Mouse (Mus musculus): ENCODE data around the gene Exo1. TPM values are rescaled to one million over a fixed set of nuclear protein-coding genes. Genes with fewer than 3 reads are reported as not detected.

Exo1 gene
- polyA plus RNA-seq, 1 experiment from 2014 or later: 97.5 TPM

- Histone ChIP-seq H3K4me3 (ENCODE audit: low read depth, low read length) (no peak overlapping the region), H3K4me1 (ENCODE audit: insufficient read depth) (no peaks in the 10 kb centered on the region), H3K9ac (no peak overlapping the region), H3K27me3 (ENCODE audit: insufficient read depth, low read length) (no peaks in the 10 kb centered on the region), H3K36me3 (ENCODE audit: insufficient read depth) (peaks cover 75% of the 10 kb centered on the region), H3K9me3 (ENCODE audit: low read depth, low read length) (no peaks in the 10 kb centered on the region), H3K4me2 (no peak overlapping the region), H3K27ac (ENCODE audit: low read depth) (no peak overlapping the region)
- 82% methylated on average over 6 of the region's 6 CpGs for WGBS
- ATAC-seq (ENCODE audit: insufficient read depth): no peak
- DNase-seq: no peak
- no peak for TF ChIP-seq CTCF (IDR thresholded peaks at IDR 0.05; ENCODE audit: low read depth)
Measured at GRCm38 (mm10) chr1:175893263-175893662, 12.9 kb downstream of the Exo1 start.

GRCm38 (mm10) chr1:175893726-175894125, 13.3 kb downstream of the Exo1 start:
- peak; percentile 36 for DNase-seq
- Histone ChIP-seq H3K9me3 (ENCODE audit: low read depth, low read length) (no peaks in the 10 kb centered on the region), H3K27me3 (ENCODE audit: insufficient read depth, low read length) (no peaks in the 10 kb centered on the region)

GRCm38 (mm10) chr1:175911207-175911606, 30.8 kb downstream of the Exo1 start:
- no peak overlapping the region for H3K4me3 ChIP-seq (ENCODE audit: low read depth, low read length)
- no peak overlapping the region for H3K27ac ChIP-seq (ENCODE audit: low read depth)
- no peak overlapping the region for H3K4me2 ChIP-seq
- no peaks in the 10 kb centered on the region for H3K27me3 ChIP-seq (ENCODE audit: insufficient read depth, low read length)
- H3K9ac ChIP-seq: no peak overlapping the region
- no peaks in the 10 kb centered on the region for H3K4me1 ChIP-seq (ENCODE audit: insufficient read depth)
- H3K9me3 ChIP-seq (ENCODE audit: low read depth, low read length): no peaks in the 10 kb centered on the region
- DNase-seq (no peak), ATAC-seq (ENCODE audit: insufficient read depth) (no peak)
- WGBS: 80% methylated on average over 2 of the region's 2 CpGs
- no peak for TF ChIP-seq CTCF (IDR thresholded peaks at IDR 0.05; ENCODE audit: low read depth)
- H3K36me3 ChIP-seq (ENCODE audit: insufficient read depth): peaks cover 40% of the 10 kb centered on the region

More at GRCm38 (mm10) chr1:175893726-175894125, 13.3 kb downstream of the Exo1 start:
- TF ChIP-seq CTCF (IDR thresholded peaks at IDR 0.05; ENCODE audit: low read depth): no peak
- Histone ChIP-seq H3K27ac (ENCODE audit: low read depth) (no peak overlapping the region), H3K4me1 (ENCODE audit: insufficient read depth) (no peaks in the 10 kb centered on the region), H3K9ac (no peak overlapping the region), H3K4me2 (no peak overlapping the region), H3K36me3 (ENCODE audit: insufficient read depth) (peaks cover 73% of the 10 kb centered on the region), H3K4me3 (ENCODE audit: low read depth, low read length) (no peak overlapping the region)
- WGBS: 70% methylated on average over 12 of the region's 12 CpGs
- ATAC-seq (ENCODE audit: insufficient read depth): peak; percentile 47; the same call in 1 of the 2 replicates

GRCm38 (mm10) chr1:175912038-175912437, 31.7 kb downstream of the Exo1 start:
- no peak overlapping the region for H3K9ac ChIP-seq
- H3K36me3 ChIP-seq (ENCODE audit: insufficient read depth): peaks cover 33% of the 10 kb centered on the region
- H3K9me3 ChIP-seq (ENCODE audit: low read depth, low read length): no peaks in the 10 kb centered on the region
- H3K27me3 ChIP-seq (ENCODE audit: insufficient read depth, low read length): no peaks in the 10 kb centered on the region
- WGBS: 82% methylated on average over 3 of the region's 3 CpGs
- H3K27ac ChIP-seq (ENCODE audit: low read depth): no peak overlapping the region
- no peak for TF ChIP-seq CTCF (IDR thresholded peaks at IDR 0.05; ENCODE audit: low read depth)
- ATAC-seq (ENCODE audit: insufficient read depth): 0 out of 2 replicates have a peak, but pooled peaks have one; percentile 13
- H3K4me2 ChIP-seq: no peak overlapping the region
- DNase-seq: no peak
- H3K4me3 ChIP-seq (ENCODE audit: low read depth, low read length): no peak overlapping the region
- no peaks in the 10 kb centered on the region for H3K4me1 ChIP-seq (ENCODE audit: insufficient read depth)

- Histone ChIP-seq H3K27me3 (ENCODE audit: insufficient read depth, low read length) (no peaks in the 10 kb centered on the region), H3K27ac (ENCODE audit: low read depth) (no peak overlapping the region), H3K4me1 (ENCODE audit: insufficient read depth) (no peaks in the 10 kb centered on the region), H3K9ac (no peak overlapping the region), H3K4me3 (ENCODE audit: low read depth, low read length) (no peak overlapping the region), H3K36me3 (ENCODE audit: insufficient read depth) (peaks cover 17% of the 10 kb centered on the region), H3K4me2 (no peak overlapping the region), H3K9me3 (ENCODE audit: low read depth, low read length) (no peaks in the 10 kb centered on the region)
- ATAC-seq (ENCODE audit: insufficient read depth) (no peak), DNase-seq (no peak)
- 62% methylated on average over 5 of the region's 5 CpGs for WGBS
- no peak for TF ChIP-seq CTCF (IDR thresholded peaks at IDR 0.05; ENCODE audit: low read depth)
Measured at GRCm38 (mm10) chr1:175913728-175914303, 33.4 kb downstream of the Exo1 start.

- Histone ChIP-seq H3K4me3 (ENCODE audit: low read depth, low read length) (no peak within 1 kb of the TSS), H3K36me3 (ENCODE audit: insufficient read depth) (no peaks in the 10 kb centered on the region), H3K4me1 (ENCODE audit: insufficient read depth) (no peaks in the 10 kb centered on the region), H3K27ac (ENCODE audit: low read depth) (no peak within 1 kb of the TSS), H3K9me3 (ENCODE audit: low read depth, low read length) (no peaks in the 10 kb centered on the region), H3K9ac (no peak within 1 kb of the TSS), H3K4me2 (no peak within 1 kb of the TSS), H3K27me3 (ENCODE audit: insufficient read depth, low read length) (no peaks in the 10 kb centered on the region)
- TF ChIP-seq CTCF (IDR thresholded peaks at IDR 0.05; ENCODE audit: low read depth): no peak
- ATAC-seq (ENCODE audit: insufficient read depth) (no peak), DNase-seq (no peak)
- 87% methylated on average over 9 of the region's 9 CpGs for WGBS
Measured at GRCm38 (mm10) chr1:175920029-175920428, 39.6 kb downstream of the Exo1 start, which contains the start of gene Gm38100. Gene Gm38100 (plus strand): TSS chr1:175920329.

GRCm38 (mm10) chr1:175921091-175921490, 40.7 kb downstream of the Exo1 start:
- WGBS: 82% methylated on average over 8 of the region's 8 CpGs
- H3K4me2 ChIP-seq: no peak overlapping the region
- H3K27ac ChIP-seq (ENCODE audit: low read depth): no peak overlapping the region
- no peak overlapping the region for H3K9ac ChIP-seq
- no peaks in the 10 kb centered on the region for H3K4me1 ChIP-seq (ENCODE audit: insufficient read depth)
- no peak for DNase-seq
- no peak overlapping the region for H3K4me3 ChIP-seq (ENCODE audit: low read depth, low read length)
- H3K27me3 ChIP-seq (ENCODE audit: insufficient read depth, low read length): no peaks in the 10 kb centered on the region
- no peaks in the 10 kb centered on the region for H3K36me3 ChIP-seq (ENCODE audit: insufficient read depth)
- H3K9me3 ChIP-seq (ENCODE audit: low read depth, low read length): no peaks in the 10 kb centered on the region
- TF ChIP-seq CTCF (IDR thresholded peaks at IDR 0.05; ENCODE audit: low read depth): no peak
- ATAC-seq (ENCODE audit: insufficient read depth): no peak
